Mouse (Mus musculus) hindbrain, embryonic 14.5 days (tissue): ENCODE measurements around the gene Uvrag. TPM values are rescaled to one million over a fixed set of nuclear protein-coding genes. Genes with fewer than 3 reads are reported as not detected.
A peak's percentile ranks its signal among the peaks of the same experiment; 100 is the strongest.

Experiments used
- ATAC-seq: fragments of 200-750 bp; cut with Nextera tagmentation; 2 replicates; pipeline ENCODE4 v1.8.0; 2017; ENCODE audit warnings: moderate number of reproducible peaks, mild to moderate bottlenecking, moderate TSS enrichment, moderate library complexity; ENCODE audit not compliant: low FRiP score
- DNase-seq: peaks from one replicate; pipeline ENCODE4 v3.0.0-alpha.2; 2015; ENCODE audit warnings: low spot score
- H3K27ac ChIP-seq: fragments of 300-500 bp; sonication (generic); 2 replicates; pipeline ENCODE4 v1.5.1; 2014; ENCODE audit warnings: mild to moderate bottlenecking, moderate library complexity
- H3K27me3 ChIP-seq: fragments of 300-500 bp; sonication (generic); 2 replicates; pipeline ENCODE4 v1.6.1; 2014; ENCODE audit warnings: mild to moderate bottlenecking, low read length, mixed read lengths; ENCODE audit not compliant: control insufficient read depth, insufficient read depth
- H3K36me3 ChIP-seq: fragments of 300-500 bp; sonication (generic); replicated peaks from 2 replicates; pipeline ENCODE4 v1.6.1; 2014; ENCODE audit not compliant: control insufficient read depth, insufficient read depth
- H3K4me1 ChIP-seq: fragments of 300-500 bp; sonication (generic); replicated peaks from 2 replicates; pipeline ENCODE4 v1.6.1; 2014; ENCODE audit warnings: antibody characterized with exemption, low read length, mixed read lengths; ENCODE audit not compliant: control insufficient read depth, insufficient read depth
- H3K4me2 ChIP-seq: fragments of 300-500 bp; sonication (generic); replicated peaks from 2 replicates; pipeline ENCODE4 v1.6.1; 2014; ENCODE audit warnings: mild to moderate bottlenecking, moderate library complexity
- H3K4me3 ChIP-seq: fragments of 300-500 bp; sonication (generic); replicated peaks from 2 replicates; pipeline ENCODE4 v1.5.1; 2014; ENCODE audit warnings: mild to moderate bottlenecking, low read length
- H3K9ac ChIP-seq: fragments of 300-500 bp; sonication (generic); 2 replicates; pipeline ENCODE4 v1.6.1; 2014
- H3K9me3 ChIP-seq: fragments of 300-500 bp; sonication (generic); 2 replicates; pipeline ENCODE4 v1.6.1; 2016; ENCODE audit warnings: low read length; ENCODE audit not compliant: control insufficient read depth
- WGBS: fragments of 180-500 bp; shearing (Covaris S2); extraction: QIAGEN DNeasy Blood & Tissue Kit; methylation state at CpG from one replicate; pipeline ENCODE4 v1.1.7; 2014; 5-methylcytosine and 5-hydroxymethylcytosine counted together
- polyA plus RNA-seq: library from polyadenylated mRNA; unstranded; fragments of >200 nt; fragmentation: Nextera tagmentation; extraction: Ambion mirVana; gene quantifications from 2 replicates; pipeline ENCODE4 v1.2.1, GENCODE M21; 2014

The Uvrag gene
- polyA plus RNA-seq, 1 experiment from 2014 or later, result 18.0 TPM

DNA sequence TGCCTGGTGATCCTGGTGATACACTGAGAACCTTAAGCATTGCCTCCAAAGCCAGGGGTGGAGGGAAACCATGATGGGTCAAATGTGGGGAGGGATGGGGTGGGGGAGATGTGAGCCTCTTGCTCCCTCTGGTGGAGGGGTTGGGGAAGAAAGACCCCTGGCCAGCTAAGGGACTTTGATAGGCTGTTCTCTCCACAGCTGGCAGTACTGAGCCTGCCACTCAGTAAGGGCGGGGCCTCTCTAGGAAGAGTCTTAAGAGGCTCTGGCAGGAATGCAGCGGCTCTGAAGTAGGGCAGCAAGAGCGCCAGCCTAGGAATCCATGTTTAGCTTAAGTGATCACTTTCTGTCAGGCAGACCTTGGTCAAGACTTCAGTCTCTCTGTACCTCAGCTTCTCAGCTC lies 299.1 kb downstream of the Uvrag start:
- peaks cover 45% of the 10 kb centered on the region for H3K27me3 ChIP-seq
- WGBS, result 40% methylated on average over 3 of the region's 3 CpGs
- no peaks in the 10 kb centered on the region for H3K9me3 ChIP-seq
- H3K4me2 ChIP-seq, result no peak overlapping the region
- H3K36me3 ChIP-seq, result no peaks in the 10 kb centered on the region
- DNase-seq (no peak), ATAC-seq (no peak)
- H3K4me3 ChIP-seq, result no peak overlapping the region
- H3K27ac ChIP-seq, result no peak overlapping the region
- no peak overlapping the region for H3K9ac ChIP-seq
- H3K4me1 ChIP-seq, result peaks cover 10% of the 10 kb centered on the region

DNA sequence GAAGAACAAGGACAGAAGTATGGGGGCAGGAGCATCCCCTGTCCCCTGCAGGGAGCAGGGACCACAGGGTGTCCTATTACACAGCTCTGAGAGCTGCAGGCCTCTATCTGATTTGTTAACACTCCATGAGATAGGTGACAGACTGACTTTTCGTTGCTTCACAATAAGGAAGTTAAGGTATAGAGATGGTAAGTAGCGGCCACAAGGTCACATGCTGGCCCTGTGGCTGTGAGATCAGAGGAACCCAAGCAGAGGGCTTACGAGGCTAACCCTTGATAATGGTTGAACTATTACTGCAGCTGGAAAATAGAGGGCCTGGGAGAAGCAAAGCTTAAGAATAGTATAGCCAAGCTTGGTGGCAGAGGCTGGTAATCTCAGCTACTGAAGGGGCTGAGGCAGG lies 300.2 kb downstream of the Uvrag start:
- Histone ChIP-seq H3K36me3 (no peaks in the 10 kb centered on the region), H3K27ac (no peak overlapping the region), H3K4me1 (peaks cover 19% of the 10 kb centered on the region), H3K9ac (no peak overlapping the region), H3K9me3 (no peaks in the 10 kb centered on the region), H3K4me2 (no peak overlapping the region), H3K27me3 (peaks cover 56% of the 10 kb centered on the region), H3K4me3 (no peak overlapping the region)
- ATAC-seq, result no peak
- 36% methylated on average over 3 of the region's 3 CpGs for WGBS
- no peak for DNase-seq

DNA sequence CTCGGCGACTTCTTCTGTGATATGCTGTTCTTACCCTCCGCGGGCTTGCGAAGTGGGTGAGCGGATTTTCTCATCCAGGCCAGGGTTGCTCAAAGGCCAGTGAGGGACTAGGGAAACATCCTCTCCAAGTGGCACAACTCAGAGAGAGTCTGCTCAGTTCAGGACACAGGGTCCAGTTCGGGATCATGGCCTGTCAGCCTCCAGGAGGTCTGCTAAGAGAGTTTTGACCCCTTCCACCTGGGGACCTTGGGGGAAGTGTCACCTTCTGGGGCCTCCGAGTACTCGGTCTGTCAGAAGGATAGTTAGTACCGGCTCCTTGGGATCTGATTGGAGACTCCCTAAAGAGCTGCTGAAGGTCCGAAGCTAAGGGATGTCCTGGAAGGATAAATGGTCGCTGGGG lies 301.6 kb downstream of the Uvrag start:
- ATAC-seq (no peak), DNase-seq (no peak)
- Histone ChIP-seq H3K4me1 (peaks cover 29% of the 10 kb centered on the region), H3K9me3 (no peaks in the 10 kb centered on the region), H3K4me2 (peak overlapping the region; percentile 87), H3K27me3 (peaks cover 70% of the 10 kb centered on the region), H3K27ac (no peak overlapping the region), H3K9ac (no peak overlapping the region), H3K4me3 (peak overlapping the region; percentile 42), H3K36me3 (no peaks in the 10 kb centered on the region)
- WGBS, result 1% methylated on average over 12 of the region's 12 CpGs

DNA sequence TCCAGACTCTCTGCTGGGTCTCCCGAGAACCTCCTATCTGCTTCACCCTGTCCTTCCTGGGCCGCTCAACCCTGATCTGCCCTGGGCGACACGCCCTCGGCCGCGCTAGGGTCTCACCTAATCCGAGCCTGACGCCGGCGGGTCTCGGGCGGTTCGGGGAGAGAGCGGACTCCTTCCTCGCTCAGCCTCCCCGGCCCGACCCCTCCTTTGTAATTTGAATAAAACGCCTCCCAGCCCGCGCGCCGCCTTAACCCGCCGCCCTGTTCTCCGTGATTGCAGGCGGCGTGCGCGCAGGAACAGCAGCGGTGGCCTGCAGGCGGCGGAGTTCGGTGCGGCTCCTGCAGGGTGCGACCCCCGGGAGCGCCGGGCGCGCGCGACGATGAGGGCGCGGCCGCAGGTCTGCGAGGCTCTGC lies 302.2 kb downstream of the Uvrag start:
- WGBS, result 1% methylated on average over 48 of the region's 48 CpGs
- H3K27me3 ChIP-seq, result peaks cover 75% of the 10 kb centered on the region

DNA sequence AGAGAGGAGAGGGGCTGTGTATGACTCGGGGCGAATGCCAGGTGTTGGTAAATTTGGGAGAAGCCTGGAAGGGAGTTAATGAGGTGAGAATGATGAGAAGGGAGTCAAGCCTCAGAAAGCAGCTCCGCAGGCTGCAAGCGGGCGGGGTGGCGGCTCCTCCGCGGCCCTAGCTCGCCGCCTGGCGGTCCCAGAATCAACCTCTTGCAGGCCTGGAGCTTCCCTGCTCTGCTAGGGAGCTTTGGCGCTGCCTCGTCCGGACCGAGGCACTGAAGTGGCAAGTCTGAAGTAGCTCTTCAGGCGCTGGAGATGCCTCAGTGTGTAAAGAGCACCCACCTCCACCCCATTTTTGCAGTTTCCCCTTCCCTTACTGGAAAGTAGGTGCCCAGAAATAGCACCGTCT lies 303.0 kb downstream of the Uvrag start:
- WGBS, result under 1% methylated on average over 17 of the region's 17 CpGs

More for the DNA sequence above, 302.2 kb downstream of the Uvrag start:
- Histone ChIP-seq H3K4me2 (peak overlapping the region; percentile 87), H3K36me3 (no peaks in the 10 kb centered on the region), H3K4me3 (peak overlapping the region; percentile 42), H3K4me1 (peaks cover 27% of the 10 kb centered on the region), H3K9me3 (no peaks in the 10 kb centered on the region), H3K9ac (peak overlapping the region; percentile 55), H3K27ac (no peak overlapping the region)
- DNase-seq (peak; percentile 39), ATAC-seq (peak; percentile 31; the same call in 1 of the 2 replicates)

DNA sequence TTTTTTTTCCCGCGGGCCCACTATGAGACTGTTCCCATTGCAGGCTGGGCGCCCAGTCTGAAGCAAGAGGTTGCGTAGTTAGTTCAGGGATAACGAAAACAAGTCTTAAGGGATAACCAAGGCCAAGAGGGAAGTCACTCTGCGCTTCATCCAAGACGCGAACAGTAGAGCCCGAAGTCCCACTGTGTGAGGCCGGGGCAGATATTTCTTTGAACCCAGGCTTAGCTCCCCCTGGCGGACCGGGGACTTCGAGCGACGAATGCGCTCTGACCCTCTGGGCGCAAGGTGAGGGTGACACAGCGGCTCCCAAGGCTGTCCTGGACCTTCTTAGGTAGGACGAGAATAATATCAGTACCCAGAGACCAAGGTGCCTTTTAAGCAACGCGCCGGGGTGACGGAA lies 304.3 kb downstream of the Uvrag start:
- H3K4me2 ChIP-seq, result peak overlapping the region; percentile 87
- H3K4me1 ChIP-seq, result peaks cover 25% of the 10 kb centered on the region
- no peak overlapping the region for H3K9ac ChIP-seq
- peak; percentile 37 for DNase-seq
- no peaks in the 10 kb centered on the region for H3K36me3 ChIP-seq
- peaks cover 95% of the 10 kb centered on the region for H3K27me3 ChIP-seq
- no peaks in the 10 kb centered on the region for H3K9me3 ChIP-seq
- WGBS, result under 1% methylated on average over 23 of the region's 23 CpGs
- ATAC-seq, result no peak
- H3K4me3 ChIP-seq, result peak overlapping the region; percentile 48
- no peak overlapping the region for H3K27ac ChIP-seq

More for the DNA sequence above, 303.0 kb downstream of the Uvrag start:
- Histone ChIP-seq H3K36me3 (no peaks in the 10 kb centered on the region), H3K27ac (no peak overlapping the region), H3K27me3 (peaks cover 83% of the 10 kb centered on the region), H3K4me3 (peak overlapping the region; percentile 42), H3K4me1 (peaks cover 25% of the 10 kb centered on the region), H3K4me2 (peak overlapping the region; percentile 87), H3K9me3 (no peaks in the 10 kb centered on the region), H3K9ac (no peak overlapping the region)
- ATAC-seq, result peak; percentile 83
- peak; percentile 83 for DNase-seq

DNA sequence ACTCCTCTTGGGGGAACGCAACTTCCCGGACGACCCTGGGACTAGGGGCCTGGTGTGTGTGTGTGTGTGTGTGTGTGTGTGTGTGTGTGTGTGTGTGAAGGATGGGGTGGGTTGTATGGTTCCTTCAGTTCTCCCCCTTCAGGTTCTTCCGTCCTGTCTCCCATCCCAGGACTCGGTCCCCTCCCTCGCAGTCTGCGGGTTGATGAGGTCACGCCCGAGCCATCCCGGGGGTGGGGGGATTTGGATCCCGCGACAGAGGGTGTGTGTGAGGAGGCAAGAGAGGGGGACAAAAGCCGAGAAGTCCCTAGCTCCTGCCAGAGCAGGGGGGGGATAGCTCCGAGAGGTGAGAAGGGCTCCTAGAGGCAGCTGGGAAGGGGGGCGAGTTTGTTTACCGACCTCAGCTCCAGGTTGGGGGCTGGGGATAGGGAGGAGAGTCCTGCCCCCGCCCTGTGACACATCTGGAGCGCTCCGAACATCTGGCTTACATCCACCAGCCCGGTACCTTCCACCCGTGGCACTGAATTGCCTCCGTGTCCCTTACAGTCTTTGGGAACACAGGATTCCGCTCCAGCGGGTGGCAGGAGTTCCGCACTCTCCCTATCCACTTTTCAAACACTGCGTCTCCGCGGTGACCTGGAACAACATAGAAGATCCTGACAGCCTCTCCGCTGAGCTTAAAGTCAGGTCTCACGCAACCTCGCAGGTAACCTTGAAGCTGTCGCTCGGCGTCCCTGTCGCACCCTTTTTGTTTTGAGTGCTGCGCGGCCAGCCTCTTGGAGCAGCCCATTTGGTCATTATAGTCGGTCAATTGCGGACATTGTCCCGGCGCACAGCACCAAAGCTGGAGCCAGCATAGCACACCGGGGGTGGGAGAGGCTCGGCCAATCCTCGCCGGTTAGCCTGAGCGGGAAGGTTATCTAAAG lies 305.2 kb downstream of the Uvrag start:
- Histone ChIP-seq H3K27me3 (peaks cover 90% of the 10 kb centered on the region), H3K4me1 (peaks cover 25% of the 10 kb centered on the region), H3K4me3 (peak overlapping the region; percentile 48), H3K9ac (peak overlapping the region; percentile 58; the same call in 1 of the 2 replicates), H3K36me3 (no peaks in the 10 kb centered on the region), H3K27ac (no peak overlapping the region), H3K9me3 (no peaks in the 10 kb centered on the region), H3K4me2 (peak overlapping the region; percentile 87)
- ATAC-seq (no peak), DNase-seq (no peak)
- under 1% methylated on average over 46 of the region's 46 CpGs for WGBS

Other genes with a start within 250 kb of the Uvrag start
- 17.3 and 18.4 TPM in 2 replicates for gene Dgat2, start 41.6 kb upstream of the Uvrag start, polyA plus RNA-seq
- 1.3 and 2.5 TPM in 2 replicates for gene Mogat2, start 97.5 kb upstream of the Uvrag start, polyA plus RNA-seq
- 122 and 135 TPM in 2 replicates for gene Map6, start 126.3 kb upstream of the Uvrag start, polyA plus RNA-seq
- gene Serpinh1, start 212.1 kb upstream of the Uvrag start, polyA plus RNA-seq, result 122 and 128 TPM in 2 replicates
- 37.7 and 46.2 TPM in 2 replicates for gene Gdpd5, start 240.3 kb upstream of the Uvrag start, polyA plus RNA-seq